Mouse (Mus musculus) liver, adult (tissue): ENCODE measurements around the gene Grap2.

Source experiments
- GATA4 ChIP-seq: IDR thresholded peaks from 2 replicates; pipeline ENCODE4 v1.6.1; 2014; ENCODE audit warnings: mild to moderate bottlenecking, low read length; ENCODE audit not compliant: insufficient replicate concordance

Gene Grap2

DNA sequence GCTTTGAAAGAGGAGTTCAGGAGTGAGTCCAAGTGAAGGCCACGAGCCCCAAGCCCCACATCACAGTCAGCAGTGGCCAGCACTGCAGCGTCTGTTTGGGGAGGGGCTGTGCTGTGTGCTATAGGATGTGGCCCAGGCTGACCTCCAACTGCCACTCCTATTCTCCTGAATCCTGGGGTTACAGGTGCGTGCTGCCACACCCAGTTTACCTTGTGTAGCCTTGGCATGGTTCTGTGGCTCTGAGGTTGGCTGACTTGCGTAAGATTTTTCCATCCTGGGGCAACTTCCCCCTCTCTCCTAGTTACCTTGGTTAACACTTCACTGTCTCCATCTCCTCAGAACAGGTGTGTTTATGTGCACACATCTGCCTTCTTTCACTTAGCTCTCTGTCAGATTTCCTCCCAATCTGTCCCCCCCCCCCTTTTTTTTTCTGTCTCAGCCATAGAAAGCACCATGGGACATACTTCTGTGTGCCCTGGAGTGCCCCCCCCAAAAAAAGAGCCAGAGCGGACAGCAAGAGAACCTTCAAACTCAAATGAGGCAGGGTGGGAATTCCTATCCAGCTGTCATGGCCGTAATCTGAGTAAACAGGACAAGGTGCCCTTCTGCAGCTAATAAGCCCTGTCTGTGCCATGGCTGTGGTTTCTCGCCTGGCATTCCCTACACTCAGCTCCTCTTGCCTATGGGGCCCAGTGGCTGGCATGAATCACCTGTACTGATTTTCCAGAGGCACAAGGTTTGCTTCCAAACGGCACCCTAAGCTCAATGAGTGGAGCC, 129.3 kb downstream of the Grap2 start:
- no peak for TF ChIP-seq GATA4
